Mouse (Mus musculus) activated CD4-positive, CD25-positive, alpha-beta regulatory T cell, adult 4 months (primary cell): ENCODE measurements around the gene Gm7030. TPM values are rescaled to one million over a fixed set of nuclear protein-coding genes. Genes with fewer than 3 reads are reported as not detected.
"Not testable (repeated sequence)": the region's sequence is repeated elsewhere in the genome, so short reads cannot be mapped to it uniquely, and the experiment has no call there.

Experiments
- ATAC-seq: one replicate; pipeline ENCODE4 v1.8.0; 2017
- polyA plus RNA-seq, 2 experiments: library from polyadenylated mRNA; unstranded; fragments of 100-300 nt; shearing (Covaris generic); gene quantifications; one replicate each; pipeline ENCODE4 v1.2.1; 2017

Gm7030 gene
- polyA plus RNA-seq, 2 experiments from 2014 or later: not detected

GRCm38 (mm10) chr17:36135421-36136231 is 6.4 kb upstream of the Gm7030 start:
- not testable (repeated sequence) for ATAC-seq

- ATAC-seq: no peak
Observed at GRCm38 (mm10) chr17:36131516-36132265, 2.5 kb upstream of the Gm7030 start.

DNA sequence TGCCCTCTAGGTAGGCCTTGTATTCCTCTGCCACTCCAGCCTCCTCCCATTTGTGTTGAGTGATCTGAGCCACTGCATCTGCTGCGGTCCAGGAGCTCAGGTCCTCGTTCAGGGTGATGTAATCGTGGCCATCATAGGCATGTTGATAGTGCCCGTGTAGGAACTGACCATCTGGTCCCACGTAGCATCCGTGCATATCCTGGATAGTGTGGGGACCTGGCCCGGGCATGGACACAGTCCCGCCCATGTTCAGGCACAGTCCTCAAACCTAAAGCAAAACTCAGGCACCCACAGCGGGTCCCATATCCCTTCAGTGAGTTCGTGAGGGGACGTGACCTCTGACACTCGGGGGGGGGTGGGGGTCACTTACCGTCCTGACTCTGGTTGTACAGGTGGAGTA is 700 bp downstream of the Gm7030 start:
- not testable (repeated sequence) for ATAC-seq

GRCm38 (mm10) chr17:36124111-36124510 is 5.1 kb downstream of the Gm7030 start:
- ATAC-seq: not testable (repeated sequence)

GRCm38 (mm10) chr17:36121352-36122020 is 7.7 kb downstream of the Gm7030 start, which contains the start of gene Gm19684:
Gm19684 (plus strand) TSS chr17:36121678.
- peak; percentile 97 for ATAC-seq

DNA sequence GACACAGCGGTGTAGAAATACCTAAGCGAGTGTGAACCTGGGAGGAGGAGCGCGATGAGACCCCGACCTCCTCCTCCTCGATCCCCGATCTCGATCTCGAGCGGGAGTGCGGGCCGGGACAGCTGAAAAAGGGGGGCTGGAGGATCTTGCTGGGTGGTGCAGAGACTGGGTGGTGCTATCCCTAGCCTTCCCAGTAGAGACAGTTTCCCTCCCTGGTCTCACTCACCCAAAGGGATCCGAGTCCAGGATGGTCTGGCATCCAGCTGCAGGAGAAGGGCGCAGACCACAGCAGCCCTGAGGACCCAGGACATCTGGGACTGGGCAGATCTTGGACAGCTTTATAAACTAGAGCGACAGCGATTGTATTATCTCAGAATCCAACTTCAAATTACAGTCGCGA is 8.4 kb downstream of the Gm7030 start:
- not testable (repeated sequence) for ATAC-seq

GRCm38 (mm10) chr17:36116545-36116944 is 12.7 kb downstream of the Gm7030 start:
- ATAC-seq: not testable (repeated sequence)

- peak; percentile 10 for ATAC-seq
Observed at GRCm38 (mm10) chr17:36113979-36114593, 15.1 kb downstream of the Gm7030 start.

DNA sequence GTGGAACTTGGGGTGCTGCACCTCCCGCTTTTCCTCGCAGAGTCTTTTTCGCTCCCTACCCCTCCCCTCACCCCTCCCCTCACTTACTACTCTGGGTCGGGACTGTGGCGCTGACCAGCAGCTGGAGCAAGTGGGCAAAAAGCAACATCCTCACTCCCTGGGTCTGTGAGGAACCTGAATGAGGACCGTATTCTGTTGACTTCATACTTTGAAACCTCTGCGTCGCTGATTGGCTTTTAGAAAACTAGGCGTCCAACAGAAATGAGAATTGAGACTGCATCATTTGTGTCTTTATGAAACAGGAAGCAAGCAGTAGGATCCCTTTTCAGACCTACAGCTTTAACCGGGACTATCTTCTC is 17.7 kb downstream of the Gm7030 start:
- ATAC-seq: peak; percentile 87

GRCm38 (mm10) chr17:36110641-36111509 is 18.4 kb downstream of the Gm7030 start:
- ATAC-seq: peak; percentile 71

DNA sequence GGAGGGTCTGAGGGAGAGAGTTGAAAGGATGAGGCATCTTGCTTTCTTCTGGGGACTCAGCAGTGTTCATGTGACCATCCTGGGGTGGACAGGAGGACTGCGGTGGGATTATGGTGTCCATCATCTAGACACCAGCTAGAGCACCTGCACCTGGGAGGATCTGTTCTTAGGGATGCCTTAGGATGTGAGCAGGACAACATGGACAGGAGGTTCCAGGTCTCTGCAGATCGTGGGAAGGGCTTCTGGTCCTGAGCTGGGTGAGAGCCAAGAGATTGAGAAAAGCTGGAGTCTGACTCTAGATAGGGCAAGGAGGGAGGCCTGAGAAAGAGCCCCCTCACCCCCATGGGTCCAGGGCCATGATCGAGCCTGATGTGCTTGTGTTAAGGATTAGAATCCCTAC is 19.1 kb downstream of the Gm7030 start:
- ATAC-seq: not testable (repeated sequence)

DNA sequence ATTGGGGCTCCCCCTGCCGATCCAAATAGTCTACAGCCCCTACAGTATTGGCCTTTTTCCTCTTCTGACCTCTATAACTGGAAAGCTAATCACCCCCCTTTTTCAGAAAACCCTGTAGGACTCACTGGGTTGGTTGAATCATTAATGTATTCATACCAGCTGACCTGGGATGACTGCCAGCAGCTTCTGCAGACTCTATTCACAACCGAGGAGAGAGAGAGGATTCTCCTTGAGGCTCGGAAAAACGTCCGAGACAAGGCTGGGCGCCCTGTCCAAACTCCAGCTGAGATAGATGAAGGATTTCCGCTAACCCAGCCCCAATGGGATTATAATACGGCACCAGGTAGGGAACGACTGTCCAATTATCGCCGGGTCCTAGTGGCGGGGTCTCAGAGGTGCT is 27.1 kb downstream of the Gm7030 start:
- ATAC-seq: not testable (repeated sequence)

DNA sequence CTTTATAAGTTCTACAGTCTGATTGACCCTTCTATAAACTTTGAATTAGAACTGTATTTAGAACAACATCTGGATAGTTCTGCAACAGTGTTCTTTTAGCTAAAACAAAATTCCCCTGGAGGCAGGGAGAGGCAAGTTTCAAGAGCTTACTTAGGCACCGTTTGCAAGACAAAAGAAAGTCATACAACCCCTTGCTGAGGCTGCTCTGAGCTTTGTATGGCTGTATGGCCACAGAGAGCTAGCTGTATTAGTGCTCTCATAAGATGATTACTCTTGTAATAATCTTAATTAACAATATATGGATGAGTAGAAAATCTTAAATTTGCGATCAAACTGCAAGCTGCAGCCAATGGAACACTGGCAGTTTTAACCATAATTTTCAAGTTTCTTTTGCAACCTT is 29.6 kb downstream of the Gm7030 start:
- not testable (repeated sequence) for ATAC-seq

DNA sequence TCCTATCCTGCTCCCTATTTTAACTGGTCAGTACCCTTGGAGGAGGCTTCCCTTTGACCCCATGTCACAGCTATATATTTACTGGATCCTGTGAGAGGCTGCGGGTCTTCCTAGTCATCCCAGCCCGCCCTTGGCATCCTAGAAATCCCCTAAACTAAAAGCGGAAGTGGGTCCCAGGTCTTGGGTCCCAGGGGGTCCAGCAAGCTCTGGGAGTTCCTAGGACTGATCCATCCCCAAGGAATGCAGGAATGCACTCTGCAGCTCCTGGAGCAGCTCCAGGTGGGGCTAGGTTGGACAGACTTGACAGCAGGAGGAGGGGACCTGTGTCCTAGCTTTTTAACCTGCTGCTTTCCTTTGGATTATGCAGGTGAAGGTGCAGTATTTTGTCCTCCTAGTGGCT is 35.3 kb downstream of the Gm7030 start:
- ATAC-seq: no peak

DNA sequence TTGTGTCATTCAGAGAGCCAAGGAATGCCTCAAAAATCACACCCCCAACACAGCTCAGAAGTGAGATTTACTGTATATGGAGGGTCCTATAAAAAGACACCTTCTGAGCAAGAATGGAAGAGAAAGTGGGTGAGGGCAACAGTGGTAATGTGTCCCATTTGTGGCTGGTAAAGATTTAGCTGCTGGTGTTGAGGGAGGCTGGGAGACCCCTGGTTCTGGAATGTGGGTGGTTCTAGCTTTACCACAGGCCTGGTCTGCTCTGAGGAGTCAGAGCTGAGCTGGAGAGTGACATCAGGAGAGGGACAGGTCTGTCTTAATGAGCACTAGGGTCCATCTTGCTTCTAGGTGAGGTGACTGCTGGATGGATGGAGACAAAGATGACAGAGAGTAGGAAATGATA is 36.7 kb downstream of the Gm7030 start:
- ATAC-seq: not testable (repeated sequence)

DNA sequence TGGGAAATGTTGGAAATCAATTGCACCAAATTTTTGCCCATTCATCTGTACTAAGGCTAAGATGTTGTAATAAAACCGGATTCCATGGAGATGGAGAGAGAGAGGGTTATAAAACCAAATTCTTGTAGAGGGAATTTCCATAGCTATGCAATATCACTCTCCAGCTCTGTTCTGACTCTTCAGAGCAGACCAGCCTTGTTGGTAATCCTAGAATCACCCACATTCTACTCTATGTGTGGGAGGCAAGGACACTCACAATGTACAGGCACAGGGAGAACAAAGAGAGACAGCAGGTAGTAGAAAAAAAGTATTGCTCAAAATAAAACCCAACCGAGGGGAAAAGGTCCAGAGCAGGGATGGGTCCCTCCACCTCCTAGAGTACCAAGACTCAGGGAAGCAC is 37.3 kb downstream of the Gm7030 start:
- ATAC-seq: not testable (repeated sequence)

GRCm38 (mm10) chr17:36085976-36086375 is 43.2 kb downstream of the Gm7030 start:
- not testable (repeated sequence) for ATAC-seq

DNA sequence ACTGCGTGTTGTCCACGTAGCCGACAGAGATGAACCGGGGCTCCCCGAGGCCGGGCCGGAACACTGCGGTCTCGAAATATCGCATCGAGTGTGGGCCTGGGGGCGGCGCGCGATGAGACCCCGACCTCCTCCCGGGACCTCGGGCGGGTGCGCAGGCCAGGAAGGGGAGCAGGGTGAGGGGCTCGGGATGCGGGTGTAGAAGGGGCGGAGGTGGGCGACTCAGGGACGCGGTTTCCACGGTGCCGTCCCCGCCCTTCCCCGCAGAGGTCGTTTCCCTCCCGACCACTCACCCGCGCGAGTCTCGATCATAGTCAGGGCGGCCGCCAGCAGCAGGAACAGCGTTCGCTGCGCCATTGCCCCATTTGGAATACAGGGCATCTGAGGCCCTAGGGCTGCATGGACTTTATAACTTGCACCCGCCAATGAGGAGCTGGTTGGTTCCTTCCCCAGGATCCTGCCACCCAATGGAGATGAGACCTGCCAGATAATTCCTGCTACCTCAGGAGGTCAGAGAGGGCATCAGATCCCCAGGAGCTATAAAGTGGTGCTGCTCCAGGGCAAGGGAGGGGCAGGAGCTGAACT is 45.3 kb downstream of the Gm7030 start:
- peak; percentile 55 for ATAC-seq

DNA sequence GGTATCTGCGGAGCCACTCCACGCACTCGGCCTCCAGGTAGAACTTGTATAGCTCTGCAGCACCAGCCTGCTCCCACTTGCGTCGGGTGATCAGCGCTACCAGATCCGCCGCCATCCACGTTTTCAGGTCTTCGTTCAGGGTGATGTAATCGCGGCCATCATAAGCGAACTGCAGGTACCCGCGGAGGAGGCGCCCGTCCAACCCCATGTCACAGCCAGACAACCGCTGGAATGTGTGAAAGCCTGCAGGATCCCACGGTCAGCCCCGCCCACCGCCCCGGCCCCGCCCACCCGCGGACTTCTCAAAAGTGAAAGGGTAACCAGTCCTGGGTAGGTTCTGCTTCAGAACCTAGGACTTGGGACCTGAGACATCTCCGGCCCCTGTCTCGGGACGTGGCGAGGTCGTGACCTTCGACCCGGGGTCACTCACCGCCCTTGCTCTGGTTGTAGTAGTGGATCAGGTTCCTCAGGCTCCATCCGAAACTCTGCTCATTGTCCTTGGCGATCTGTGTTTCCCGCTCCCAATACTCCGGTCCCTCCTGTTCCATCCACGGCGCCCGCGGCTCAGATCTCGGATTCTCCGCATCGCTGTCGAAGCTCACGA is 45.9 kb downstream of the Gm7030 start:
- ATAC-seq: peak; percentile 58

DNA sequence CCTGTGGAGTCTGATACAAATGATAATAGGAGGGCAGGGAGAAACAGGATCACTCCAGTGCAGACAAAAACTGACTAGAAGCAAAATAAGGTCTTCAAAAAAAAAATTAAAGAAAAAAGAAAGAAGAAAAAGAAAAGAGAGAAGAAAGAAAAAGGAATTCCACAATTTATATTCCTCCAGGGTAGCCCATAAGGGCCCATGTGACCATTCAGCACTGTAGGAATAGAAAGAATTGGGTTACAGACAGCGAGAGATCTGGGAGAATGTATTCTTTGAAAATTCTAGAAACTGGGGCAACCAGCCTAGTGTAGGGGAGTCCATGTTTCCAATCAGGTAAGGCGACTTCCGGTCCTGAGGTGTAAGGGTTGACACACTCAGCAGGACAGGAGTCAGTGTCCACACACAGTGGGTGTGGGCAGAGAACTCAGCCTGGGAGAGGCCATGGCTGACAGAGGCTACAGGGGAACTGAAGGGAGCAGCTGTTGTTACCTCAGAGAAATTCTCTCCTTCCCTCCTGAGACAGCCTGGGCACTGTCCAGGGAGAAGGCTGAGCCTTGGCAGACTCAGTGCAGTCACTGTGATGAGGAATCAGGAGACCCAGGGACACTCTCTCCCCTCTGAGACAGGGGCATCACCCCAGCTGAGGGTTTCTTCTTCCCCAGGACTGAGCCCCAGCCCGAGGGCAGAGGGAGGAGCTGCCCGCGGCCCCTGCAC is 46.5 kb downstream of the Gm7030 start:
- not testable (repeated sequence) for ATAC-seq
